Mouse (Mus musculus): ENCODE measurements around the gene Tacr1.
"Not testable (repeated sequence)": the region's sequence is repeated elsewhere in the genome, so short reads cannot be mapped to it uniquely, and the experiment has no call there.

The Tacr1 gene

GRCm38 (mm10) chr6:82401595-82402451 lies at the start of gene Tacr1:
Gene Tacr1, plus strand, starts transcription at chr6:82402334.
- CTCF ChIA-PET, result no interaction called here

GRCm38 (mm10) chr6:82376144-82376543 lies 26.0 kb upstream of the Tacr1 start:
- CTCF ChIA-PET, result no interaction called here

GRCm38 (mm10) chr6:82383556-82383955 lies 18.6 kb upstream of the Tacr1 start:
- CTCF ChIA-PET, result no interaction called here

GRCm38 (mm10) chr6:82402501-82403495 lies 664 bp downstream of the Tacr1 start:
- CTCF ChIA-PET, result no interaction called here

DNA sequence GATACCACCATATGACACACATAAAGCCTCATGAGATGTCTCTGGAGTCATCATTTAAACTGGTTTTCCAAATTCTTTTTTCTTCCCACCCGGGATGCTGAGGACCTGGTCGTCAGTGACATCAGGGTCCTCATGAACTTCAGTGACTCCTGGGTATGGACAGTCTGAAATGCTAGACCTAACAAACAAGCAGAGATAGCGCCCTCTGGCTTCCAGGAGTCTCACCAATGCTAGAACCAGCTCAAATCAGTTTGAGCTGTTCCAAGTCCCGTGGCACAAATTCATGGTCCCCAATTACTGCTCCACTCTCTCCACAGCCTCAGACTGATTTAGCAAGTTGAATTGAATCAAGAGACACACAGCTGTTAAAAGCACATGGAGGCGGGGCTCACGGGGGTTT lies 16.2 kb downstream of the Tacr1 start:
- CTCF ChIA-PET, result no interaction called here

DNA sequence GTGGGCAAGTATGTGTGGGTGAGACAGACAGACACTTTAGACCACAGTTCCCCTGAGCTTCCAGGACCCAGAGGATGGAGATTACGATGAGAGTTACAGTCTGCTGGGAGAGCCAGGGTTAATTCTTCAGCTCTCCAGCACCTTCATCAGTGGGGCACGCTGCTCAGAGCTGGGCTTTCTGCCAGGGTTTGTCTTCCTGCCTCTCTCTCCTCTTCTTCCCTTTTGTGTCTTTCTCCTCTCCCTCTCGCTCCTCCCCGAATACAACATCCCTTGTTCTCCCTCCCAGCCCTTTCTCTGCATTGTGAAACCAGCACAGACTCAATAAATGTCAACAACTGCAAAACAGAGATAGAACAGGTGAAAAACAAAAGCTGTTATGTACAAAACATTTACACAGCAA lies 18.1 kb downstream of the Tacr1 start:
- CTCF ChIA-PET, result no interaction called here

GRCm38 (mm10) chr6:82428890-82429289 lies 26.8 kb downstream of the Tacr1 start:
- CTCF ChIA-PET, result no interaction called here

GRCm38 (mm10) chr6:82429766-82430165 lies 27.6 kb downstream of the Tacr1 start:
- CTCF ChIA-PET, result no interaction called here

DNA sequence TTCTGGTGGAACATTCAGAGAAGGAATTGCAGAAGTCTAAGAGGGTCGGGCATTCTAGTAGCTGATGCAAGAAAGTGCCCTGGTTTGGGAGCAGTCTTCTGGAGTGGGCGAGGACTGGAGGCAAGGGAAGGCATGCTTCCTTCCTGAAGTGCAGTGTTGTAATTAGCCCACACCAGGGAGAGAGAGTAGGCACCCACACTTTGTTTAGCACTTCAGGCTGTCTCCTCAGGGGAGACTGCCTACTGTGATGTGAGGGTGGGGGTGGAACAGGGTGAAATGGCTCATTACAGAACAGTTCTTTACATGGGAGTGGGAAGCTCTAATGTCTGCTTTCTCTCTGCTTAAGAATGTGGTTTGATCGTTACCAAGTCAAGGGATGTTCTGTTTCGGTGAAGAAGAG lies 35.0 kb downstream of the Tacr1 start:
- CTCF ChIA-PET, result no interaction called here

DNA sequence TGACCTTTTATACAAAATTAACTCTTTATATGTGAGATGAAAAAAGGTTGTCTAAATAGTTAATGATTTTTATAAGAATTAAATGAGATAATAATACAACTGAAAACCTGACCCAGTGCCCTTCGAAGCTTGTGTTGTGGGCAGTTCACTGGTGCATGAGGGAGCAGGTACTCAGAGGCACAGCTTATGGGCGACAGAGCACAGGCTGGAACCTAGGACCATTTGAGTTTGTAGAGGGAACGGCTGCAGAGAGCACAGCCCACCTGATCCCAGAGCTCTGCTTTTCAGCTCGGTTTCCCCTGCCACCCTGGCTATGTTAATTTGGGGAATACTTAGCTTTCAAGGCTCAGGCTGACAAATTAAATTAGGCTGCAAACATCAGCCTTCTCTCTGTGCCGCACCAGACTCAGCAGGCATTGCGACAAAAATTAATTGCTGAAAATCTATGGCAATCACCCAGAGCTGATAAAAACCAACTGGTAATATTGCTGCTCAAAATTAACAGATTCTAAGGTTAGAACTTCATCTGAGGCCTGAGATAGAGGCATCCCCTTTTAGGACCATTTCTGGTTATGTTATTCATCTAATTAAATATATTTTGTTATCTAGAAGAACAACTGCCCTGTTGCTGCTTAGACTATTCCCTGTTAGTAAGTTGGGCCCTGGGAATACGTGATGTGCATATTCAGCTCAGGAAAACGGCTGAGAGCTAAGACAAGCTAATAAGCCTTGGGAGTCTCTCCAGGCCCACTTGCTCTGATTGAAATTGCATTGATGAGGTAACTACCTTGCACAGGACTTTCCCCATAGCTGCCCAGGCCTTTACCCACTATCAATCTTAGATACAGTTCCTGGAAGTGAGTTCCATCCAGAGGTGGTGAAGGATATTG lies 50.3 kb downstream of the Tacr1 start:
- CTCF ChIA-PET, result not testable (repeated sequence)

- CTCF ChIA-PET, result no interaction called here
Measured at GRCm38 (mm10) chr6:82455245-82455644, 53.1 kb downstream of the Tacr1 start.

DNA sequence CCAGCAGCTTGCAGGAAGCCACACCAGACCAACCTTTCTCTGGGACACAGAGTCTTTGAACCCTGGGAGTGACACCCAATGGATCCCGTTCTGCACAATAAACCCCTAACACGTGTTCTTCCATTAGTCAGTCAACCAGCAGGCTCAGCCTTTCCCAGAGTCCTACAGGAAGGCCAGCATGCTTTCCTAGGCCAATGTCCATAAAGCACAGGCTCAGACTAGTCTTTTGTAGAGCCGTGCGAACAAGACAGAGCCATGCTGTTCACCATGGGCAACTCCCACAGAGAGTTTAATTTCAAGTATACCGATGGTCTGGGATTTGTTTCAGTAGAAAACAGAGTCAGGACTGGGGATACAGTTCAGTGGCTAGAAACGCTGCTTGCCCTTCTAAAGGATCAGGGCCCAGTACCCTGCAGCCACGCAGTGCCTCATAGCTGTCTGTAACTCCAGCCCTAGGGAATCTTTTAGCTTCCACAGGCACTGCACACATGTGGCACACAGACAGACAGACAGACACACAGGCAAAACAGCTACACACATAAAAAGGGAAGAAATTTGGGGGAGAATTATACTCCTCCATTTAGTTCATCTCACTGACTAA lies 55.1 kb downstream of the Tacr1 start:
- CTCF ChIA-PET, result no interaction called here

DNA sequence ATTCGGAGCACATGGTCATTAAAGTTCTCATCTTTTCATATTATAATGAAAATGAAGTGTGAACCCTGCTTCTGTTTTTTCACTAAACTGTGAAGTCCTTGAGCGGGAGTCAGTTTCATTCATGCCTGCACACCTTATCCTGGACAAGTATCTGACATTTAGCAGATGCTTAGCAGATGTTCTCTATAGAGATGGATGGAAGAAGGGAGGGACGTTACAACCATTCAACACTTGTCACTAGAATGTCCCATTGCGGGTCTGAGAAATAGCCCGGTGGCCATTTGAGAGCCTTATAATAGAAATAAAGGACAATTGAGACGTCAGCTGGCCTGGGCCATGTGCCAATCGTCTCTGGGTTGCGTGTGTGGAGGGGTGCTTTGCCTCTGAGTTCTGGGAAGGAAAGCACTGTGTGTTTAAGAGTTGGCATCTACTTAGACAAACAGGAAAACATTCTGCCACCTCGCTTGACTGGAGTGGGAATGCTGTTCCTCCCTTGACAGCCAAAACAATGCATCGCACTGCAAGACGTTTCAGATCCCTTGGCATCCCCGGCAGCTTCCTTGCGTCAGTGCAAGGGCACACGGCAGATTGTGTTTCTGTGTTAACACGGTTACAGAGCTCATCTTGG lies 56.7 kb downstream of the Tacr1 start:
- CTCF ChIA-PET, result no interaction called here

DNA sequence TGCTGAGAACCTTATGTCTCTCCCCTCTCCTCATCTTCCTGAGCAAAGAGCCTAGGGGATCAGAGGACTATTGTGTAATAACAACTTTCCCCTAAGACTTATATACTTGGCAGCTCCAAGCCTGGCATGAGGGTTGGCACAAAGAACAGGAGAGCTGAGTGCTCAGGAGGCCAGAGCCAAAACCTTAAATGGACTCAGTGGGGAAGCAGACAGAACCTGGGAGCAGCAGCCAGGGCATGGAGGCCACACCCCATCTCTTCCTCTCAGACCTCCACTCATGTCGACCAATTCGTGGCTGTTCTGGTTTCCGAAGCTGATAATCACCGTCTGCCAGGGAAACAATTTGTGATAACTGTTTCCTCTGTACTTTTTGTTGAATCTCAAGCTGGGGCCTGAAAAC lies 61.0 kb downstream of the Tacr1 start:
- CTCF ChIA-PET, result no interaction called here

GRCm38 (mm10) chr6:82474477-82474876 lies 72.3 kb downstream of the Tacr1 start:
- CTCF ChIA-PET, result no interaction called here

DNA sequence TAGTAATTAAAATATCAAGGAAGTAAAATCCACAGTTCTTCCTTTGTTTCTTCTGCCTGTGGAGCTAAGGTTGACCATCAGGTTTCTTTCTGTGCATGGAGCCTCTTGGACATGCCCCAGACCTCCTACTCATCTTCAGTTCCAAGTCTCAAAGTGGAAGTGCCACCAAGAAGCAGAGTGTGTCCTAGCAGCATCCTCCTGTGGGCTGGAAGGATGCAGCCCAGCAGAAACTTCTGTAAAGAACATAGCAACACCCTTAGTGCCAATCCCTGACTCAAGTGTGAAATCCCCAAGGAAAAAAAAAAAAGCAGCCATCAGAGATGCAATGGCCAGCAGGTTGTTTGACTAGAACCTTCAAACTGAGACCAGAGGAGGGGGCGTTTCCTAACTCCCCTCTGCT lies 81.7 kb downstream of the Tacr1 start:
- CTCF ChIA-PET, result no interaction called here

DNA sequence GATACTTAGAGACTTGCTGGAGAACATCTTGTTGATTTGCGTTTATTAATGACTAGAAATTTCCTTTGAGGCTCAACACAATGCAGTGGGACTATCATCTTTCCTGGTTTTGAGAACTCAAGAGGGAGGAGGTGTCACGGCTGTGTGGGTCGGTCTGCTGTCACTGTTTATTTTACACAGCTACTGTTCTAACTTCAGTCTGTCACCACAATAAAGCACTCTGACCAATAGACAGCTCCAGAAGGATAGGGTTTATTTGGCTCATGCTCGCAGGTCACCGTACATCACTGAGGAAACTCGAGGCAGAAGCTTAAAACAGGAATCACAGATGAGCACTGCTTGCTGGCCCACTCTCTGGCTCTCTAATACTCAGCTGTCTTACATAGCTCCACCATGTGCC lies 92.3 kb downstream of the Tacr1 start:
- CTCF ChIA-PET, result no interaction called here

GRCm38 (mm10) chr6:82510843-82511416 lies 108.8 kb downstream of the Tacr1 start:
- CTCF ChIA-PET, result no interaction called here

DNA sequence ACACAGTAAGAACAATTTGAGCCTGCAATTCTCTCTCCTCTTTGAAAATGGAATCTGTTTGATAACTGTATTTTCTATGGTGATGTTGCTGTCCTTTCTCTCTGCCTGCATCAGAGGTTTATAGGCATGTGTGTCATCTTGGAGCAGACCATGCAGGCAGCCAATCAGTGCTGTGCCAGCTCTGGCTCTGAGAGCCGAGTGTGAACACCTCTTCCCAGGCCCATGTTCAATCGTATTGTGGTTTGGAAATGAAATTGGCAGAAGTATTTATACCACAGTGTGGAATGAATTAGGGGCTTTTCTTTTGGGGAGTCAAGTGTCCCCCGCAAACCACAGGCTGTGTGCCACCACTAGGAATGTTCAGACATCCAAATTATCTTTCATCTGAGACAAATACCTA lies 117.5 kb downstream of the Tacr1 start:
- CTCF ChIA-PET, result interaction anchor here (0.7 kb wide), 1 partner anchor 131 kb away, joined by 8 read pairs; no protein-coding TSS in a partner anchor

GRCm38 (mm10) chr6:82522567-82522966 lies 120.4 kb downstream of the Tacr1 start:
- CTCF ChIA-PET, result no interaction called here

Measured in spleen, embryonic (tissue).